Mouse (Mus musculus) intestine, embryonic 16.5 days (tissue): Measurements from ENCODE around the gene Lifr. TPM values are rescaled to one million over a fixed set of nuclear protein-coding genes. Genes with fewer than 3 reads are reported as not detected.

Source experiments
- ATAC-seq: fragments of 200-750 bp; cut with Nextera tagmentation; 2 replicates; pipeline ENCODE4 v1.8.0; 2017; ENCODE audit warnings: moderate TSS enrichment, moderate library complexity
- H3K27ac ChIP-seq: fragments of 300-500 bp; sonication (generic); 2 replicates; pipeline ENCODE4 v1.5.1; 2014; ENCODE audit warnings: mild to moderate bottlenecking, low read length
- H3K27me3 ChIP-seq: fragments of 300-500 bp; sonication (generic); replicated peaks from 2 replicates; pipeline ENCODE4 v1.6.1; 2014; ENCODE audit warnings: low read length, control low read depth, mixed read lengths; ENCODE audit not compliant: control insufficient read depth, insufficient read depth
- H3K36me3 ChIP-seq: fragments of 300-500 bp; sonication (generic); 2 replicates; pipeline ENCODE4 v1.6.1; 2014; ENCODE audit warnings: low read length, control low read depth; ENCODE audit not compliant: control insufficient read depth, insufficient read depth
- H3K4me1 ChIP-seq: fragments of 300-500 bp; sonication (generic); 2 replicates; pipeline ENCODE4 v1.6.1; 2014; ENCODE audit warnings: low read length, control low read depth, mixed read lengths; ENCODE audit not compliant: control insufficient read depth, insufficient read depth
- H3K4me2 ChIP-seq: fragments of 300-500 bp; sonication (generic); 2 replicates; pipeline ENCODE4 v1.6.1; 2014; ENCODE audit warnings: low read depth, low read length, control low read depth
- H3K4me3 ChIP-seq: fragments of 300-500 bp; sonication (generic); 2 replicates; pipeline ENCODE4 v1.5.1; 2014; ENCODE audit warnings: mild to moderate bottlenecking, low read length
- H3K9ac ChIP-seq: fragments of 300-500 bp; sonication (generic); 2 replicates; pipeline ENCODE4 v1.6.1; 2014; ENCODE audit warnings: low read depth, low read length
- H3K9me3 ChIP-seq: fragments of 300-500 bp; sonication (generic); 2 replicates; pipeline ENCODE4 v1.6.1; 2016; ENCODE audit warnings: low read length, control low read depth; ENCODE audit not compliant: control insufficient read depth
- WGBS: fragments of 180-500 bp; shearing (Covaris S2); extraction: QIAGEN DNeasy Blood & Tissue Kit; methylation state at CpG from one replicate; pipeline ENCODE4 v1.1.7; 2014; 5-methylcytosine and 5-hydroxymethylcytosine counted together
- polyA plus RNA-seq: library from polyadenylated mRNA; unstranded; fragments of >200 nt; fragmentation: Nextera tagmentation; extraction: Ambion mirVana; gene quantifications from 2 replicates; pipeline ENCODE4 v1.2.1, GENCODE M21; 2015

The Lifr gene
- polyA plus RNA-seq, 1 experiment from 2014 or later: 11.6 TPM

- H3K27me3 ChIP-seq: no peaks in the 10 kb centered on the region
- no peaks in the 10 kb centered on the region for H3K36me3 ChIP-seq
- no peak overlapping the region for H3K4me2 ChIP-seq
- H3K4me3 ChIP-seq: no peak overlapping the region
- H3K4me1 ChIP-seq: 0 out of 2 replicates have a peak, but pooled peaks cover 4% of the 10 kb centered on the region
- WGBS: 72% methylated on average over 4 of the region's 4 CpGs
- no peak overlapping the region for H3K27ac ChIP-seq
- no peaks in the 10 kb centered on the region for H3K9me3 ChIP-seq
- H3K9ac ChIP-seq: no peak overlapping the region
- no peak for ATAC-seq
These were observed 28.3 kb upstream of the Lifr start for GRCm38 (mm10) chr15:7061995-7062697.

DNA sequence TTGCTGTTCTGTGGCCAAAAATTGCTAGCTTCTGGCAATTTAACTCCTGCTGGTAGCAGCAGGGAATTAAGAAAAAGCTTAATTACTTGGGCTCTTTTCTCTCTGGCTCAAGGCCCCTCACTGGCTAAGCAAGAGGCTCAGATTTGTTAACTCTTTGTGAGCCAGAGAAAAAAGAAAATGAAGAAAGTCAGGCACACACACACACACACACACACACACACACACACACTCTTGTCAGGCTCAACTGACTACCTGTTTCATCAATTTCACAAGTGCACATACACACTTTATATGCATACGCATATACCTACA lies 27.8 kb upstream of the Lifr start:
- H3K9me3 ChIP-seq: no peaks in the 10 kb centered on the region
- H3K4me3 ChIP-seq: no peak overlapping the region
- 0 out of 2 replicates have a peak, but pooled peaks cover 4% of the 10 kb centered on the region for H3K4me1 ChIP-seq
- H3K27ac ChIP-seq: no peak overlapping the region
- WGBS: 91% methylated on average over 1 of the region's 1 CpGs
- no peak overlapping the region for H3K9ac ChIP-seq
- ATAC-seq: no peak
- no peaks in the 10 kb centered on the region for H3K36me3 ChIP-seq
- H3K27me3 ChIP-seq: no peaks in the 10 kb centered on the region
- H3K4me2 ChIP-seq: no peak overlapping the region

GRCm38 (mm10) chr15:7063521-7064240 lies 26.7 kb upstream of the Lifr start:
- ATAC-seq: no peak
- no peaks in the 10 kb centered on the region for H3K9me3 ChIP-seq
- H3K27me3 ChIP-seq: no peaks in the 10 kb centered on the region
- 0 out of 2 replicates have a peak, but pooled peaks cover 4% of the 10 kb centered on the region for H3K4me1 ChIP-seq
- no peak overlapping the region for H3K4me3 ChIP-seq
- 67% methylated on average over 9 of the region's 9 CpGs for WGBS
- H3K4me2 ChIP-seq: no peak overlapping the region
- no peaks in the 10 kb centered on the region for H3K36me3 ChIP-seq
- H3K27ac ChIP-seq: no peak overlapping the region
- H3K9ac ChIP-seq: no peak overlapping the region

GRCm38 (mm10) chr15:7064992-7065523 lies 25.4 kb upstream of the Lifr start:
- WGBS: 88% methylated on average over 14 of the region's 14 CpGs
- H3K4me1 ChIP-seq: 0 out of 2 replicates have a peak, but pooled peaks cover 4% of the 10 kb centered on the region
- H3K27ac ChIP-seq: no peak overlapping the region
- H3K4me2 ChIP-seq: no peak overlapping the region
- ATAC-seq: no peak
- H3K4me3 ChIP-seq: no peak overlapping the region
- H3K36me3 ChIP-seq: no peaks in the 10 kb centered on the region
- H3K9me3 ChIP-seq: no peaks in the 10 kb centered on the region
- H3K27me3 ChIP-seq: no peaks in the 10 kb centered on the region
- no peak overlapping the region for H3K9ac ChIP-seq

DNA sequence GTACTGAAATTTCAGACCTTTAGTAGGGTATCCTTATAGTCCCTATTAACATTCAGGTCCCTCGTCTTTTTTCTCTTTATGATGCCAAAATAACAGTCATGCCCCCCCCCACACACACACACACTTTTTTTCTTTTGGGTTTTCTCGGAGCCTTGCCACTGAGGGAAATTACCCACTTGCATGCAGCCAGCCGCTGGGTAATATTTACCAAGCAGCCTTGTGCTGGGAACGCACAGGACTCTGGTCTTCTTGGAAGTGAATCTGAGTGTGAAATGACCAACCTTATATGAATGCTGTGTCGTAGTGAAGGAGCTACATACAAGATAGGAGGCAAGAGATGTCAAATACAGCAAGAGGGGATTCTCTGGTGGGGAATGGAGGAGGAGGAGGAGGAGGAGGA lies 24.8 kb upstream of the Lifr start:
- Histone ChIP-seq H3K9ac (no peak overlapping the region), H3K4me3 (no peak overlapping the region), H3K4me1 (peaks cover 8% of the 10 kb centered on the region; the same call in 1 of the 2 replicates), H3K27ac (no peak overlapping the region), H3K4me2 (no peak overlapping the region), H3K9me3 (no peaks in the 10 kb centered on the region), H3K27me3 (no peaks in the 10 kb centered on the region), H3K36me3 (no peaks in the 10 kb centered on the region)
- ATAC-seq: no peak
- WGBS: 82% methylated on average over 5 of the region's 5 CpGs

GRCm38 (mm10) chr15:7066752-7067151 lies 23.7 kb upstream of the Lifr start:
- Histone ChIP-seq H3K27ac (no peak overlapping the region), H3K4me3 (no peak overlapping the region), H3K36me3 (no peaks in the 10 kb centered on the region), H3K4me1 (peaks cover 14% of the 10 kb centered on the region), H3K9ac (no peak overlapping the region), H3K9me3 (no peaks in the 10 kb centered on the region), H3K27me3 (no peaks in the 10 kb centered on the region), H3K4me2 (no peak overlapping the region)
- 72% methylated on average over 3 of the region's 3 CpGs for WGBS
- no peak for ATAC-seq

GRCm38 (mm10) chr15:7069374-7069773 lies 21.0 kb upstream of the Lifr start:
- Histone ChIP-seq H3K4me1 (peaks cover 9% of the 10 kb centered on the region), H3K36me3 (no peaks in the 10 kb centered on the region), H3K9ac (no peak overlapping the region), H3K27me3 (no peaks in the 10 kb centered on the region), H3K9me3 (no peaks in the 10 kb centered on the region), H3K4me3 (no peak overlapping the region), H3K27ac (no peak overlapping the region), H3K4me2 (no peak overlapping the region)
- 68% methylated on average over 7 of the region's 7 CpGs for WGBS
- no peak for ATAC-seq

DNA sequence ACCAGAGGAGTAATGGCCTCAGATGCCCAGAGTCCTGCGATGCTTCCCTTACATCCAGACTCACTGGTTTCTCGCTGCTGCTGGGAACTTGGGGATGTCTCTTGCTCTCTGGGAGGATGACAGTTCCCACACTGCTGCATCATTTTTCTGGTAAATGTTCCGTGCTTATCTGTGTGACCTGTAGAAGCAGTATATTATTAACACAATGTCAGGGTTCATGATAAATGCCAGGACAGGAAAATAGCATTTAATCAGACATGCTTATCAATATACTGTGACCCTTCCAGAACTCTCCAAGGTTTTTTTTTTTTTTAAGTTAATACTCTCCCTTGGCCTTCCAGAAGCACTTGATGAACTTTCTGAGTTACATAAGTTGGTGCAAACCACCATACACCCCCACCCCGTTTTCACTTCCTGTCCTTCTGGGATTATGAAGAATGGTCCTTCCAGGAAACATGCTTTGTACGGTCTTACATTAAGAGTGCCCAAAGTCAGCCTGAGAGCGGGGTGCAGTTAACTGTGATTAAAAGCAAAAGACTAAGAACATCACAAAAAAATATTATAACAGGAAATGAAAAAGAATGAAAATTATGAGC lies 20.1 kb upstream of the Lifr start:
- H3K9me3 ChIP-seq: no peaks in the 10 kb centered on the region
- no peak overlapping the region for H3K4me2 ChIP-seq
- H3K4me1 ChIP-seq: peaks cover 9% of the 10 kb centered on the region
- no peak overlapping the region for H3K27ac ChIP-seq
- H3K4me3 ChIP-seq: no peak overlapping the region
- WGBS: 55% methylated on average over 6 of the region's 6 CpGs
- H3K27me3 ChIP-seq: no peaks in the 10 kb centered on the region
- no peaks in the 10 kb centered on the region for H3K36me3 ChIP-seq
- ATAC-seq: no peak
- no peak overlapping the region for H3K9ac ChIP-seq

DNA sequence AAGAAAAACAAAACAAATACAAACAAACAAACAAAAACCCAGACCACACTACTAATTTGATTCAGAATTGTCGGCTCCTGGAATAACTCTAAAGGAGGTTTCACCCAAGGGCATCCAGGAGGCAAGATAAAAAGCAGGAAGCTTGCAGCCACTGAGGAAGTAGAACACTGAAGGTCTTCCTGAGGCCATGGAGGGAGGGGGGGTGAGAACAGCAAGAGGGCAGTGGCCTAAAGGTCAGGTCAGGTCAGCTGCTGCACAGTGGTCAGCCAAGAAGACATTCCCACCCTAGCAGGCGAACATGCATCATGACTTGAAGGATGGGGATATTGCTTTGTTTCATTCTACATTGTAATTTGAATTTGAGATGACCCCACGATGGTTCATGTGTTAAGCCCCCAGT lies 17.1 kb upstream of the Lifr start:
- ATAC-seq: no peak

More for the DNA sequence above, 17.1 kb upstream of the Lifr start:
- Histone ChIP-seq H3K27ac (no peak overlapping the region), H3K36me3 (no peaks in the 10 kb centered on the region), H3K4me2 (no peak overlapping the region), H3K9me3 (no peaks in the 10 kb centered on the region), H3K4me3 (no peak overlapping the region), H3K27me3 (no peaks in the 10 kb centered on the region), H3K4me1 (peaks cover 9% of the 10 kb centered on the region), H3K9ac (no peak overlapping the region)
- WGBS: 79% methylated on average over 3 of the region's 3 CpGs
